Mouse (Mus musculus) adrenal gland, adult 2 months (tissue): ENCODE data around the gene Pex14. TPM values are rescaled to one million over a fixed set of nuclear protein-coding genes. Genes with fewer than 3 reads are reported as not detected.

Experiments used
- DNase-seq: peaks from one replicate; pipeline ENCODE4 v3.0.0; 2021
- polyA plus RNA-seq: library from polyadenylated mRNA; depleted of rRNA; stranded (reverse); fragments of >200 nt; gene quantifications from 2 replicates; pipeline ENCODE4 v1.2.3, GENCODE M21; 2012; rRNA removed
- total RNA-seq, 2 experiments: library from RNA; stranded (reverse); gene quantifications; 2 replicates each; pipeline ENCODE4 v1.2.3; 2021

Gene Pex14
- total and polyA plus RNA-seq, 3 experiments: 77.8 to 111 (median 81.4) TPM

DNA sequence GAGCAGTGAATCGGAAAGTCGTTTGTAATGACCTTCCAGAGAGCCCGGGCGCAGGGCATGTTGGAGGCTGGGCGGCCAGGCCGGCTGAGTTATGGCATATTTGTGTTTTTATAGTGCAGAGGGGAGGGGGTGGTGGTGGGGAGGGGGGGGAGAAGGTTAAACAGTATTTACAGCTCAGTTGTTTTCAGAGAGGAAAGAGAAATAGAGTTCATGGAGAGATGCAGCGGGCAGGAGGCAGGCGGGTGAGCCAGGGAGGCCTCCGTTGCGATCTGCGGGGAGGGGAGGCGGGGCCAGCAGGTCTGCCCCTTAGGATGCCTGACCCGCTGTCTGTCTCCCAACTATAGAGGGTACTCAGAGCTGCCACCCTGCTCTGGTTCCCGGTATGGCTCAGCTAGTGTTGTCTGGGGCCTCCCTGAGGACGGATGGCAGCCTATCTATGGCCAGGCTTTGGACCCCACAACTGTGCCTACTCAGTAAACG, 177.4 kb downstream of the Pex14 start:
- no peak for DNase-seq

DNA sequence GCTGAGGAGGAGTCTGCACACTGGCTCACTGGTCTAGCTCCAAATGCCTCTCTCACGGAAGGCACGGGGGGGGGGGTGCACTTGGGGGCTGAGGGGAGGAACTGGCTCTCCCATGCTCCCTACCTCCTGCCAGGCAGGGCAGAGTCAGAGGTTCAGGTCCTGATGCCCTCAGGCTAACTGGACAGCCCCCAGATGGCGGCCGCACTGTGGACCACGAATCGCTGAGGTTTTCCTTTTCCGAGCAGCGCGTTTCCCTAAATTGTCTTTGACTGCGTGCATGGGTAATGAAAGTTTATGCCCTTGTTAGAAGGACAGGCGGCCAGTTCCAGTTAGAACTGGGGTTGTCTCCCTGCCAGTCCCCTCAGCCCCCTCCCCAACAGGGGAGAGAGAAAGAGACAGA, 179.1 kb downstream of the Pex14 start:
- no peak for DNase-seq

DNA sequence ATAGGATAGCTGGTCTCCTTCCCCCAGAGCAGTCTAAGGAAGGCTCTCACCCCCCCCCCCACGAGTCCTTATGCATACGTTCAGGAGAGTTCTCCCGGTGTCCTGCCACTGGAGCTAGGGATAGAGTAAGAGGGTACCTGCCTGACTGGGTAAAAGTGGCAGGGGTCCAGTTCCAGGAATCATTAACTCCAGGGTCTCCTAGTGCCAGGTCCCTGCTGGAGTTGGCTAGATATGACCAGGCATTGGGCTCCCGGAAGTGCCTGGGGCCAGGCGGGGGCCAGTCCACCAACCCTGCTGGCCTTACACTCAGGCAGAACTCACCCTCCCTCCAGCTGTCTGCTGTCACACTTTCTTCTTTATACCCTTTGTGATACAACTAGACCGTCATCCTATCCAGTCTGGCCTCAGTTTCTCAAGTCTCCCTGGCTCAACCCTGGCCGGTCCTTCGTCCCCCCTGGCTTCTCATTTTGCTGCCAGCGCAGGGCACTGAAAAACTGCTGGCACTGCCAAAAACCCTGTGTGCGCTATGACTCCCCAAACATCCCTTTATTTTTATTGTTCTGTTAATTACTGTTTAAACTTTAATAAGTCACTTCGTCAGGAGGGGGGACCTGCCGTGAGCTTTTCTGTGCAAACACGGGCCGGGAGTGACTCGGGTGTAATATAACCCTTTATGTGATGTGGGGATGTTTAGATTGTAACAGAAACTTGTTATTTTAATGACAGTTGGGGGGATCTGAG, 180.8 kb downstream of the Pex14 start:
- no peak for DNase-seq

DNA sequence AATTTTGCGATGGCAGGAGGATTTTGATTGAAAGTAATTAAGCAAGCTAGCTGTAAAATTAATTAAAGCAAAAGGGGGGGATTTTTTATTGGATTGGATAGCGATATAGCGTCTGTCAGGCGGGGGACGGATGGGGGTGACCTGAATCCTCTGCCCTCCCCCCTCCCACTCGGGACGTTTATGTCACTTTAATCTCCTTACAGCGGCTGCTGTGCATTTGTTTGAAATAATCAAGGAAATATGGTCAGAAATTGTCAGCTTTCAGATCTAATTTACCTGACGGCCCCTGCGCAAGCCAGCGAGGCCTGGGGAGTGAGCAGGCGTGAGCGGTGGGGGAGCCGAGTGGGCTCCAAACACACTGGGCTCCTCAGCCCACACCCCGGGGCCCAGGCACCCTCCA, 183.8 kb downstream of the Pex14 start:
- DNase-seq: no peak

- no peak for DNase-seq
These were observed 184.6 kb downstream of the Pex14 start for GRCm38 (mm10) chr4:148914863-148915622.

DNA sequence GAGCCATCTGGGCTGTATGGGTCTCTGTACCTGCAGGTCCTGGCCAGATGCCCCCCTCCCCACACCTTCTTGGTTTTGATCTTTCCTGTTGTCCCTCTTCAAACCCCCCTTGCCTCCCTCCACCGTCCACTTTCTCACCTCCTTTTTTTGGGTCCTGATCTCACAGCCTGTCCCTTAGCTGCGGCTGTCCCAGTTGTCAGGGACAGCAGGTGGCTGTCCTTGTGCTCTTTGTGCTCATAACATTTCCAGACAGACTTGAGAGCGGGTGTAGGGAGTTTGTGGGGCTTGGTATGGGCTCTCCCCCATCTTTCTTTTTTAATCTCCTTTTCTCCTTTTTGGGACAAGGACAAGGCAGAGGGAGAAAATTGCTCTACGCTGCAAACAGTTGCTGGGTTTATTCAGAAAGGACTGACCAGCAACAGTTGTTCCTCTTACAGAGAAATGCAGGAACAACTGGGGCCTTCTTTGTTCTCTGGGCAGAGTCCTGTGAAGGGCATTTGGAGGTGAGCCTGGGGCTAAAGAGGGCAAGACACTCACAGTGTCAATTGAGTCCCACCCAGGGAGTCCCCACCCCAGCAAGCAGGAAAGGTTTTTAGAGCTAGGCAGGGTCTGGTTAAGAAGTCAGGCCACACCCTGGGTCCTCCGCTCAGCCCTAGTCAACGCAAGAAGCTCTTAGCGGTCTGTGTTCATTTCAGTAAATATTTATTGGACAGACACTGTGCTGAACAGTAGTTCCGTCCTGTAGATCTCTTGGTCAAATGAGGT, 186.7 kb downstream of the Pex14 start:
- DNase-seq: no peak

DNA sequence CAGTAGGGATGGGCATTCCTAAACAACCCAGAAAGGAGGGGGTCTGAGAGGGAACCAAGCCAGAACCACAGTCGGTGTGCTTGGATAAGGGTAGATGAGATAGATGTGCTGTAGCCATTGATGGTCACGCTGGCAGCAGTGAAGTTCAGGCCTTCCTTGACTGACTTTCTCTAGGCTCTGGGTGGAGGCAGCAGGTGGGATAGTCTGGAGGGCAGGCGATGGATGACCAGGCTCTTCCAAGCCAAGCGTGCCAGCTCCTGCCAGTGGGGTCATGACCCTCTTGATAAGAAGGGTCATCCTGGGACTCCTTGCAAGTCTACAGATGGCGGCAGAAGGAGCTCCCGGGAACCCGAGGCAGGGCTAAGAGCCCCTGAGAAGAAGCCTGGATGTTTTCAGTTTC, 187.5 kb downstream of the Pex14 start:
- DNase-seq: no peak

Other genes with a start within 250 kb of the Pex14 start
- 10 to 100 TPM; 19.2 to 26.1 TPM for gene Dffa, start 4.3 kb upstream of the Pex14 start, total RNA-seq
- 9.8 and 11.6 TPM in 2 replicates for gene Dffa, start 4.3 kb upstream of the Pex14 start, polyA plus RNA-seq
- gene Cort, start 26.9 kb upstream of the Pex14 start, total RNA-seq: 1 to 10 TPM; 1.2 TPM
- gene Cort, start 26.9 kb upstream of the Pex14 start, polyA plus RNA-seq: not detected in 2 replicates
- gene Cenps, start 37.8 kb upstream of the Pex14 start, total RNA-seq: 10 to 100 TPM; 11.5 to 13.0 TPM
- gene Cenps, start 37.8 kb upstream of the Pex14 start, polyA plus RNA-seq: 0.35 and 2.7 TPM in 2 replicates
- gene Pgd, start 66.9 kb upstream of the Pex14 start, total RNA-seq: 100 to 1,000 TPM; 225 to 340 TPM
- 201 and 255 TPM in 2 replicates for gene Pgd, start 66.9 kb upstream of the Pex14 start, polyA plus RNA-seq
- gene Kif1b, start 207.8 kb upstream of the Pex14 start, total RNA-seq: 100 to 1,000 TPM; 118 to 165 TPM
- gene Kif1b, start 207.8 kb upstream of the Pex14 start, polyA plus RNA-seq: 61.9 and 63.6 TPM in 2 replicates